Mouse (Mus musculus) lung, embryonic 15.5 days (tissue): ENCODE results near the gene Eif3l. TPM values are rescaled to one million over a fixed set of nuclear protein-coding genes. Genes with fewer than 3 reads are reported as not detected.

ENCODE experiments used
- polyA plus RNA-seq: library from polyadenylated mRNA; unstranded; fragments of >200 nt; fragmentation: Nextera tagmentation; extraction: Ambion mirVana; gene quantifications from 2 replicates; pipeline ENCODE4 v1.2.1, GENCODE M21; 2015

Eif3l gene
- polyA plus RNA-seq, 1 experiment from 2014 or later, result 225 TPM

Other genes with a start within 250 kb of the Eif3l start
- gene Cdc42ep1, start 232.6 kb upstream of the Eif3l start, polyA plus RNA-seq, result 105 and 109 TPM in 2 replicates
- gene Lgals2, start 219.7 kb upstream of the Eif3l start, polyA plus RNA-seq, result 0.69 and 0.72 TPM in 2 replicates
- gene Gga1, start 198.0 kb upstream of the Eif3l start, polyA plus RNA-seq, result 54.0 and 56.2 TPM in 2 replicates
- 0.18 and 0.60 TPM in 2 replicates for gene Gm49510, start 175.5 kb upstream of the Eif3l start, polyA plus RNA-seq
- 31.9 and 35.5 TPM in 2 replicates for gene Sh3bp1, start 175.4 kb upstream of the Eif3l start, polyA plus RNA-seq
- gene Pdxp, start 161.3 kb upstream of the Eif3l start, polyA plus RNA-seq, result 13.3 and 13.8 TPM in 2 replicates
- 804 and 851 TPM in 2 replicates for gene Lgals1, start 148.5 kb upstream of the Eif3l start, polyA plus RNA-seq
- gene Nol12, start 140.2 kb upstream of the Eif3l start, polyA plus RNA-seq, result 46.9 and 47.8 TPM in 2 replicates
- 39.2 and 44.9 TPM in 2 replicates for gene Triobp, start 127.5 kb upstream of the Eif3l start, polyA plus RNA-seq
- gene H1f0, start 46.7 kb upstream of the Eif3l start, polyA plus RNA-seq, result 560 and 562 TPM in 2 replicates
- not detected in 2 replicates for gene Galr3, start 33.3 kb upstream of the Eif3l start, polyA plus RNA-seq
- 57.0 and 61.0 TPM in 2 replicates for gene Ankrd54, start 12.3 kb upstream of the Eif3l start, polyA plus RNA-seq
- 7.5 and 8.8 TPM in 2 replicates for gene Micall1, start 33.7 kb downstream of the Eif3l start, polyA plus RNA-seq
- gene Polr2f, start 65.8 kb downstream of the Eif3l start, polyA plus RNA-seq, result 240 and 281 TPM in 2 replicates
- 9.9 and 10.8 TPM in 2 replicates for gene 1700088E04Rik, start 66.1 kb downstream of the Eif3l start, polyA plus RNA-seq
- gene Sox10, start 90.1 kb downstream of the Eif3l start, polyA plus RNA-seq, result 0.65 and 0.92 TPM in 2 replicates
- gene Pick1, start 154.0 kb downstream of the Eif3l start, polyA plus RNA-seq, result 35.1 and 42.8 TPM in 2 replicates
- 0.31 and 0.46 TPM in 2 replicates for gene Gm49486, start 154.2 kb downstream of the Eif3l start, polyA plus RNA-seq
- 0.21 and 0.24 TPM in 2 replicates for gene Slc16a8, start 179.6 kb downstream of the Eif3l start, polyA plus RNA-seq
- gene Baiap2l2, start 210.4 kb downstream of the Eif3l start, polyA plus RNA-seq, result 3.1 and 4.4 TPM in 2 replicates